Mouse (Mus musculus) megakaryocyte-erythroid progenitor cell, adult 5 weeks (primary cell): ENCODE results near the gene Olfr186. TPM values are rescaled to one million over a fixed set of nuclear protein-coding genes. Genes with fewer than 3 reads are reported as not detected.

Source experiments
- polyA plus RNA-seq: library from polyadenylated mRNA; stranded (reverse); fragments of >175 nt; gene quantifications from 2 replicates; pipeline ENCODE4 v1.2.3, GENCODE M21; 2012

Gene Olfr186
- polyA plus RNA-seq = not detected in 2 replicates

DNA sequence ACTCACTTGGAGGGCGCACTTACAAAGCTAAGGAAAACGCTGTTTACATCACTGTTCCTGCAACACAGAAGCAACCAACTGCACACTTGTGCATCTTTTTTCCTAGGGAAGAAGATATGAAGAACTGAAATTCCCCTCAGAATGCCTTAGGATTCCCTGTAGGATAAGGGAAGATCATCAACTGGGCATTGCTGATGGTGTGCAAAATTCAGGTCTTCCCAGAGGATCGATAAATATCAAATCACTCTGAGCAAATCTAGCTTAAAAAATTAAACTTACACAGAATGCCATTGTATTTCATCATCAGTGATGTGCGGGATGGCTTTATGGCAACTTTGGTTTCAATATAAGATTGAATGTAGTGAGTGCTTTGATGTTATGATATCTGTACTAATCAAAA is at the start of gene Olfr186:
Gene Olfr186 (minus strand): TSS at position 101 of the 400 bp plus-strand sequence.

DNA sequence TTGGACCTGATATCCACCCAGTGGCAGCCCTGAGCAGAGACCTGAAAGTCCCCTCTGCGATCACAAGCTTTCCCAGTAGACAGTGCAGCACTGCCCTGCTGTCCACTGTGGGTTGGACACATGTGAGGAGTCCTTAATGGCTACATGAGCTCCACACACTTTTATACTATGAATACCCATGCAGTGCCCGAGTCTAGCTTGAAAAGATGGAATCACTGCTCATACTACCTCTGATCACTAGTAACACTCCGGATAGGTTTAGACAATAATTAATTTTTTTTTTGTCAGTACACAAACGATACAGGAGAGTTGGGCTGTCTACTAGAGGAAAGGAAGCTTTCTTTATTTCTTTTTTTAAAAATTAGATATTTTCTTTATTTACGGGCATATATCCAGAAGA is 47.8 kb upstream of the Olfr186 start, which contains the start of gene Olfr190:
Gene Olfr190 (minus strand): TSS at position 101 of the 400 bp plus-strand sequence.

DNA sequence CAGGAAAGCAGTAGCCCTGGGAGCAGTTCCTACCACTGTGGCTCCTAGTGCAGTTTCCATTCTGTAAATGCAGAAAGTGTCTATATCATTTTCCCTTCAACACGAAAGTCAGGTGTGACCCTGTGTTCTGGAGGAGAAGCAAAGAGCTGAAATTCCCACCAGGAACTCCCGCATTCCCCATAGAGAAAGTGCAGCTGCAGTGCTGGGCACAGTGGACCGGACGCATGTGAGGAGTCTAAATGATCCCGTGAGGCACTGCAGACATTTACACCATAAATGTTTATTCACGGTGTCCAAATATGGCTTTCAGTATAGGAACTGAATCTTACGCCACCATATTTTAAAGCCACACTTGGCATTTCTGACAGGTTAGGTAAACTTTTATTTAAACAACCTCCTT is 9.6 kb upstream of the Olfr186 start, which contains the start of gene Olfr187:
Gene Olfr187 (minus strand): TSS at position 58 of the 400 bp plus-strand sequence.

DNA sequence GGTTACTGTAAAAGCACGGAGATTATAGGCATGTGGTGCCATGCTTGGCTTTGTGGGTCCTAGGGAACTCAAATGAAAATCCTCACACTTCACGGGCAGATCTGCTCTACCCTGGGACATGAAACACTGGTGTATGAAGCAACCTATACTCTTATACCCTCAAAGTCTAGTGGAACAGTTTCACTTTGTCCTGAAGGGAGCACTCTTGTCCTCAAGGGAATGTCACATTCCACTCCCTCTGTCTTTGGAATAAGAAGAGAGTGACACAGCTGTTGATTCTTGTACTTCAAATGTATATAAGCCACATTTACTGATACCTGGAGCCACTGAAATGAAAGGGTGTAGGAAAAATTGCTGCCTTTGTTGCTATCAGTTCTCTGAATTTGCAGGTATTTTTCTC is 35.0 kb downstream of the Olfr186 start, which contains the start of gene Olfr183:
Gene Olfr183 (plus strand): TSS at position 301 of the 400 bp plus-strand sequence.

Other genes with a start within 250 kb of the Olfr186 start
- gene Olfr173, start 230.0 kb downstream of the Olfr186 start, polyA plus RNA-seq = 0.07 TPM in 1 of 2 replicates, not detected in the other
- not detected in 2 replicates for gene Olfr175-ps1, start 203.5 kb downstream of the Olfr186 start, polyA plus RNA-seq
- not detected in 2 replicates for gene Olfr177, start 155.5 kb downstream of the Olfr186 start, polyA plus RNA-seq
- not detected in 2 replicates for gene Olfr178, start 138.2 kb downstream of the Olfr186 start, polyA plus RNA-seq
- not detected in 2 replicates for gene Olfr181, start 101.5 kb downstream of the Olfr186 start, polyA plus RNA-seq
- gene Olfr180, start 100.9 kb downstream of the Olfr186 start, polyA plus RNA-seq = not detected in 2 replicates
- 0.06 TPM in 1 of 2 replicates, not detected in the other for gene Olfr183, start 34.9 kb downstream of the Olfr186 start, polyA plus RNA-seq
- gene Olfr187, start 9.5 kb upstream of the Olfr186 start, polyA plus RNA-seq = not detected in 2 replicates
- gene Olfr190, start 47.7 kb upstream of the Olfr186 start, polyA plus RNA-seq = not detected in 2 replicates
- not detected in 2 replicates for gene Olfr191, start 59.5 kb upstream of the Olfr186 start, polyA plus RNA-seq
- not detected in 2 replicates for gene Olfr193, start 81.6 kb upstream of the Olfr186 start, polyA plus RNA-seq
- gene Olfr194, start 90.8 kb upstream of the Olfr186 start, polyA plus RNA-seq = not detected in 2 replicates
- not detected in 2 replicates for gene Olfr195, start 116.8 kb upstream of the Olfr186 start, polyA plus RNA-seq
- not detected in 2 replicates for gene Olfr196, start 140.2 kb upstream of the Olfr186 start, polyA plus RNA-seq
- not detected in 2 replicates for gene Olfr198, start 173.2 kb upstream of the Olfr186 start, polyA plus RNA-seq
- not detected in 2 replicates for gene Olfr199, start 189.5 kb upstream of the Olfr186 start, polyA plus RNA-seq
- gene Olfr201, start 242.3 kb upstream of the Olfr186 start, polyA plus RNA-seq = not detected in 2 replicates